Mouse (Mus musculus): ENCODE data around the gene Slc23a3. TPM values are rescaled to one million over a fixed set of nuclear protein-coding genes. Genes with fewer than 3 reads are reported as not detected.

Gene Slc23a3
- polyA plus RNA-seq, 1 experiment from 2014 or later: 11.3 TPM

DNA sequence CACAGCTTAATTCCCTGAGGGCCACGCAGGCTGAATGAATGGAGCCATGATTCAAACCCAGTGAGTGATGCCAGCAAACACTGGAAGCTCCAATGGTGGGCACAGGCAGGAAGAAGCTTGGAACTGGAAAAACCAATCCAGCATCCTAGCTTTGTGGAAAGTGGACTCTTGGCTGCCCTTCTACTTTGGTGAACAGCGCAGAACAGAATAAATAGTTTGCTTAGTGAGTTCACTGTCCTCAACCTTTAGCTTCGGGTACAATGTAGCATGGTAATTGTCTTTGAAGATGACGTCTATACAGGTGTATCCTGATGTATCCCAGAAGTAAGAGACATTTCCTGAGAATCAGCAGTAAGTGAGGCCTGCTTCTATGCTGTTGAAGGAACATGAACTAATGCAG is 15.0 kb upstream of the Slc23a3 start:
- no peaks in the 10 kb centered on the region for H3K27me3 ChIP-seq (ENCODE audit: insufficient read depth, low read length)
- H3K4me1 ChIP-seq (replicated peaks; ENCODE audit: insufficient read depth, low read length): peaks cover 1% of the 10 kb centered on the region; the same call in 1 of the 2 replicates
- H3K9ac ChIP-seq (ENCODE audit: low read depth, low read length): no peak overlapping the region
- no peak for ATAC-seq (replicated peaks; ENCODE audit: low FRiP score, low read depth)
- DNase-seq (ENCODE audit: low spot score): no peak
- WGBS: 93% methylated on average over 4 of the region's 4 CpGs
- H3K27ac ChIP-seq: no peak overlapping the region
- no peak for TF ChIP-seq CTCF (IDR thresholded peaks at IDR 0.05; ENCODE audit: low read depth)
- H3K9me3 ChIP-seq (replicated peaks; ENCODE audit: low read length): no peaks in the 10 kb centered on the region
- no peak overlapping the region for H3K4me3 ChIP-seq (replicated peaks; ENCODE audit: low read depth, low read length)
- H3K4me2 ChIP-seq (ENCODE audit: low read length): no peak overlapping the region
- H3K36me3 ChIP-seq (ENCODE audit: insufficient read depth, low read length): peaks cover 36% of the 10 kb centered on the region

DNA sequence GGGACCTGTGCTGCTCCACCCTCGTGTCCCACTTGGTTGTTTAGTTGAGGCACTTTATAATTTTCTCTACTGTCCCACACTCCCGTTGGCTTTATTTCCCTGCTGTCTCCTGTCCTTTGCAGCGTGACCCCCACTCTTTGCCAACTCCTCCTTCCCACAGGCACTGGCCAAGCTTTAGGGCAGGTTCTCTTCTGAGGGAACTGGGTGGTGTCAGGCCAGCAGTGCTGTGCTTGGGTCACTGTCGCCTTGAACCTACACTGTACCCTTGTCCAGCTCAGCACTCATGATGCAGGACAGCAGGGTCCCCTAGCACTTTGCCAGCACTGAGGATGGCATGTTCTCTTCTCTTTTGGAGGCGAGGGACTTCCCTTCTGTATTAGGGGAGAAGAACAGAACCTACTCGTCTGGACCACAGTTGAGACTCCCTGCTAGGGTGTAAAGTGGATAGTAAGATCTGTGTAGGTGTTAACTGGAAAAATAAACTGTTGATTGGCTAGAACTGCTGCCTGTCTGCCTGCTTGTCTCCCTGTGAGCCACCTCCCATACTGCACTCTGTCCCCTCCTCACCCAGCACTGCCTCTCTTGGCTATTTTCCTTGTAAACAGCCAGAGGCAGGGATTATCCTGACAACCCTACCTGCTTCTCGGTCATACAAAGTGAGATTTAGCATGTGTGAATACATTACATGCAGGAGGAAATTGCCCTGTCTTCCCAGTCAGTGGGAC is 13.9 kb upstream of the Slc23a3 start:
- H3K4me3 ChIP-seq (replicated peaks; ENCODE audit: low read depth, low read length): no peak overlapping the region
- H3K4me1 ChIP-seq (replicated peaks; ENCODE audit: insufficient read depth, low read length): peaks cover 7% of the 10 kb centered on the region; the same call in 1 of the 2 replicates
- H3K9ac ChIP-seq (ENCODE audit: low read depth, low read length): no peak overlapping the region
- WGBS: 82% methylated on average over 7 of the region's 7 CpGs
- H3K27me3 ChIP-seq (ENCODE audit: insufficient read depth, low read length): no peaks in the 10 kb centered on the region
- no peak for DNase-seq (ENCODE audit: low spot score)
- no peak for TF ChIP-seq CTCF (IDR thresholded peaks at IDR 0.05; ENCODE audit: low read depth)
- no peaks in the 10 kb centered on the region for H3K9me3 ChIP-seq (replicated peaks; ENCODE audit: low read length)
- H3K36me3 ChIP-seq (ENCODE audit: insufficient read depth, low read length): peaks cover 36% of the 10 kb centered on the region
- ATAC-seq (replicated peaks; ENCODE audit: low FRiP score, low read depth): no peak
- no peak overlapping the region for H3K4me2 ChIP-seq (ENCODE audit: low read length)
- H3K27ac ChIP-seq: no peak overlapping the region

DNA sequence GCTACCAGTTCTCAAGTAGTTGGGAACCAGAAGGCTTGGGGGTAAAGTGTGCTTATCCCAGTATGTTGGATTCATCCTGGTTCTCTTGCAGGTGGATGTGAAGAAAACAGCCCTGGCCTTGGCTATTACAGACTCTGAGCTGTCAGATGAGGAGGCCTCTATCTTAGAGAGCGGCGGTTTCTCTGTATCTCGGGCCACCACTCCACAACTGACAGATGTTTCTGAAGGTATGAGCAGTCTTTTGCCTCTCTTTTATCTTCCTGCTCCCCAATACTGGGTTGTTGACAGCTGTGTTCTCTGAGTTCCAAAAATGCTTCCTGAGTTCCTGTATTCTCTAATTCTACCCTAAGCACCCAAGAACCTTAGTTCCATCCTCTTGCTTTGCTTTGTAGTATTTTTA is 11.9 kb upstream of the Slc23a3 start:
- TF ChIP-seq CTCF (IDR thresholded peaks at IDR 0.05; ENCODE audit: low read depth): no peak
- Histone ChIP-seq H3K9me3 (replicated peaks; ENCODE audit: low read length) (no peaks in the 10 kb centered on the region), H3K36me3 (ENCODE audit: insufficient read depth, low read length) (peaks cover 36% of the 10 kb centered on the region), H3K27me3 (ENCODE audit: insufficient read depth, low read length) (no peaks in the 10 kb centered on the region), H3K27ac (no peak overlapping the region), H3K9ac (ENCODE audit: low read depth, low read length) (no peak overlapping the region), H3K4me2 (ENCODE audit: low read length) (no peak overlapping the region), H3K4me3 (replicated peaks; ENCODE audit: low read depth, low read length) (no peak overlapping the region), H3K4me1 (replicated peaks; ENCODE audit: insufficient read depth, low read length) (peaks cover 11% of the 10 kb centered on the region; the same call in 1 of the 2 replicates)
- ATAC-seq (replicated peaks; ENCODE audit: low FRiP score, low read depth) (no peak), DNase-seq (ENCODE audit: low spot score) (no peak)
- 96% methylated on average over 3 of the region's 3 CpGs for WGBS

DNA sequence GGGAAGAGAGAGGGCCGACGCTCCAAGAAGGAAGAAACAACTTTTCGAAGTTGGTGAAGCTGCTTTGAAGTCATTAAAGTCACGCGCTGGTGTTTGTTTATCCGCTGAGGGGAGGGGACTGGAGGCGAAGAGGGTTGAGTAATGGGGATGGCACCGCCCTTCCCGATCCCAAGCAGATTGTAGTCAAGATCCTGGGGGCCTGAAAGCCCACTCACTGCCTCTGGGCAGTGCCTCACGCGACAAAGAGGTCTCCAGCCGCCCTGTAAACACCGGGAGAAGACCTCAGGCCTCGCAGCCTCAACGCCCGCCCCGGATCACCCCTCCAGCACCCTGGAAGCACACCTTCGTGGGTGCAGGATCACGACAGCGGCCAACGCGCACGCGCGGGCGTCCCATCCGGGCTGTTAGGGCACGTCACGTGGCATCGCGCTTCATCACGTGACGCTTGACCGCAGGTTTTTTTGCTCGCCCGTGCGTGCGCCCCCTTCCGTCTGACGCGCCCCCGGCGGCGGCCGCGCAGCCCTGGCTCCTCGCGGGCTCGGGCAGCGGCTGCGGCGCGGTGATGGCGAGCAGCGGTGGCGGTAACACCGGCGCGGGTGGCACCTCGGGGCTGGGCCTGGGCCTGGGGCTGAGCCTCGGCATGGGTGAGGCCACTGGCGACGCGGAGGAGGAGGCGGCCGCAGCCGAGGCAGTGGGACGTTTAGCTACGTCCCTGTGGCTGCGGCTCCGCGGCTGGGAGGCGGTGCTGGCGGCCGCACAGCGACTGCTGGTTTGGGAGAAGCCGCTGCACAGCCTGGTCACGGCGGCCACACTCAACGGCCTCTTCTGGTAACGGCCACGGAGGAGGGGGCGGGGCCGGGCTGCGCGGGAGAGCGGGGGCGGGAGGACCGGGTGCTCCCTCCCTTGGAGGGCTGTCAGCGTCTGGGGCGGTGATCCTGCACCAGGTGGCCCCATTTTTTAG is 8.9 kb upstream of the Slc23a3 start, which contains the start of the genes Cnppd1 and Retreg2:
Gene Cnppd1 (minus strand): TSS at position 411 of the 961 bp plus-strand sequence.
Gene Retreg2 (plus strand): TSS at position 478 of the 961 bp plus-strand sequence.
- Histone ChIP-seq H3K36me3 (ENCODE audit: insufficient read depth, low read length) (peaks cover 32% of the 10 kb centered on the region), H3K4me2 (ENCODE audit: low read length) (peak within 1 kb of the TSS; percentile 88), H3K9ac (ENCODE audit: low read depth, low read length) (peak within 1 kb of the TSS; percentile 85), H3K9me3 (replicated peaks; ENCODE audit: low read length) (no peaks in the 10 kb centered on the region), H3K27me3 (ENCODE audit: insufficient read depth, low read length) (no peaks in the 10 kb centered on the region), H3K27ac (peak within 1 kb of the TSS; percentile 97), H3K4me1 (replicated peaks; ENCODE audit: insufficient read depth, low read length) (peaks cover 14% of the 10 kb centered on the region; the same call in 1 of the 2 replicates), H3K4me3 (replicated peaks; ENCODE audit: low read depth, low read length) (peak within 1 kb of the TSS; percentile 73)
- under 1% methylated on average over 80 of the region's 91 CpGs for WGBS
- peak; percentile 87 for ATAC-seq (replicated peaks; ENCODE audit: low FRiP score, low read depth)
- peak; percentile 60 for TF ChIP-seq CTCF (IDR thresholded peaks at IDR 0.05; ENCODE audit: low read depth)
- peak; percentile 95 for DNase-seq (ENCODE audit: low spot score)

DNA sequence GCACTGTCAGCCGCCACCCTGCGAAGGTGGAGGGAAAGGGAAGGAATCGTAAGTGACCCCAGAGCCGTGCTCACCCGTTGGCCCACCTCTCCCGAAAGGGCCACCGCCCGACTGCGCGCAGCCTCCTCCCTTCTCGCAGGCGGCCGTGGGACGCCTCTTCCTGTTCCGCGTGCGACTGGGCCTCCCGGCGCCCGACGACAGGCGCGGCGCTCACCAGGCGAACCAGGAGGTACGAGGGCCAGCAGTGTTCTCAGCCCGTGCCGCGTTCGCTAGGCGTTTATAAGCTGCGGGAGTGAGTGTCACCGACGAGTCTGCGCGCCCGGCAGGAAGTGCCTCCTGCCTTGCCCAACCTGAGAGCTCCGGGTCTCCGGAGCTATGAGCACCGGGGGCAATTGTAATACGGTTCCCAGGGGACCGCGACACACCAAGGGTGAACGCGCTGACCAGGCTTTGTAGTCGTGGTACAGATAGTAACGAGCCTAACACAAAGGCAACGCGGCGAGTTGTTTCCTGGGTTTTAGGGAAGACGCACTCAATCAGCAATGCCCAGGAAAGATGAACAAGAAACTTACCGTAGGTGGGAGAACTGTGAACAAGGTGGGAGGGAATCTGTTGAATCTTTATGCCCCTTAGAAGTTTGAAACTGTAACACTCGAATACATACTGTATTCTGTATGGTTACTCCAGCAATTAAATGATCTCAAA is 7.9 kb upstream of the Slc23a3 start:
- H3K9ac ChIP-seq (ENCODE audit: low read depth, low read length): peak overlapping the region; percentile 85
- H3K9me3 ChIP-seq (replicated peaks; ENCODE audit: low read length): no peaks in the 10 kb centered on the region
- peaks cover 30% of the 10 kb centered on the region for H3K36me3 ChIP-seq (ENCODE audit: insufficient read depth, low read length)
- WGBS: under 1% methylated on average over 53 of the region's 53 CpGs
- H3K4me1 ChIP-seq (replicated peaks; ENCODE audit: insufficient read depth, low read length): peaks cover 14% of the 10 kb centered on the region; the same call in 1 of the 2 replicates
- peak overlapping the region; percentile 97 for H3K27ac ChIP-seq
- ATAC-seq (replicated peaks; ENCODE audit: low FRiP score, low read depth) (peak; percentile 14), DNase-seq (ENCODE audit: low spot score) (peak; percentile 69)
- H3K27me3 ChIP-seq (ENCODE audit: insufficient read depth, low read length): no peaks in the 10 kb centered on the region
- peak overlapping the region; percentile 73 for H3K4me3 ChIP-seq (replicated peaks; ENCODE audit: low read depth, low read length)
- no peak for TF ChIP-seq CTCF (IDR thresholded peaks at IDR 0.05; ENCODE audit: low read depth)
- H3K4me2 ChIP-seq (ENCODE audit: low read length): peak overlapping the region; percentile 88

Measured in kidney, postnatal 0 days (tissue).